Mouse (Mus musculus) brown adipose tissue, adult 24 weeks (tissue): ENCODE measurements around the gene 1810013L24Rik. TPM values are rescaled to one million over a fixed set of nuclear protein-coding genes. Genes with fewer than 3 reads are reported as not detected.

Source experiments
- H3K27ac ChIP-seq: fragments of 200-500 bp; replicated peaks from 2 replicates; pipeline ENCODE4 v1.5.1; 2012; ENCODE audit warnings: low read depth, mild to moderate bottlenecking, low read length
- H3K4me1 ChIP-seq: fragments of 200-500 bp; 2 replicates; pipeline ENCODE4 v1.6.1; 2012; ENCODE audit warnings: low read length, mixed read lengths; ENCODE audit not compliant: control insufficient read depth, insufficient read depth, insufficient read length
- H3K4me3 ChIP-seq: fragments of 200-500 bp; 2 replicates; pipeline ENCODE4 v1.5.1; 2012; ENCODE audit warnings: low read depth, mild to moderate bottlenecking, low read length, moderate library complexity; ENCODE audit not compliant: insufficient read depth
- polyA plus RNA-seq: library from polyadenylated mRNA; stranded (reverse); fragments of >200 nt; gene quantifications from 2 replicates; pipeline ENCODE4 v1.2.4, GENCODE M21; 2012; ENCODE audit not compliant: missing spikeins, insufficient read depth, insufficient read length

Gene 1810013L24Rik
- polyA plus RNA-seq, 1 experiment, result 38.2 TPM

- H3K4me1 ChIP-seq, result no peaks in the 10 kb centered on the region
- H3K27ac ChIP-seq, result no peak overlapping the region
- no peak overlapping the region for H3K4me3 ChIP-seq
Observed at GRCm38 (mm10) chr16:8823661-8824060, 6.2 kb upstream of the 1810013L24Rik start.

GRCm38 (mm10) chr16:8827366-8827765 is 2.5 kb upstream of the 1810013L24Rik start:
- Histone ChIP-seq H3K27ac (no peak overlapping the region), H3K4me1 (peaks cover 3% of the 10 kb centered on the region; the same call in 1 of the 2 replicates), H3K4me3 (no peak overlapping the region)

- H3K4me3 ChIP-seq, result peak overlapping the region; percentile 60
- peak overlapping the region; percentile 68 for H3K27ac ChIP-seq
Observed at GRCm38 (mm10) chr16:8828636-8829563, 1.0 kb upstream of the 1810013L24Rik start.

GRCm38 (mm10) chr16:8830431-8831211 is 721 bp downstream of the 1810013L24Rik start:
- Histone ChIP-seq H3K27ac (peak overlapping the region; percentile 98), H3K4me3 (peak overlapping the region; percentile 99), H3K4me1 (peaks cover 9% of the 10 kb centered on the region; the same call in 1 of the 2 replicates)

More at GRCm38 (mm10) chr16:8828636-8829563, 1.0 kb upstream of the 1810013L24Rik start:
- H3K4me1 ChIP-seq, result peaks cover 5% of the 10 kb centered on the region; the same call in 1 of the 2 replicates

GRCm38 (mm10) chr16:8831241-8831640 is 1.3 kb downstream of the 1810013L24Rik start:
- Histone ChIP-seq H3K27ac (peak overlapping the region; percentile 98), H3K4me3 (peak overlapping the region; percentile 99), H3K4me1 (peaks cover 9% of the 10 kb centered on the region; the same call in 1 of the 2 replicates)

- no peak overlapping the region for H3K27ac ChIP-seq
Observed at GRCm38 (mm10) chr16:8836876-8837275, 7.0 kb downstream of the 1810013L24Rik start.

GRCm38 (mm10) chr16:8837595-8837994 is 7.7 kb downstream of the 1810013L24Rik start:
- Histone ChIP-seq H3K4me3 (no peak overlapping the region), H3K4me1 (peaks cover 18% of the 10 kb centered on the region; the same call in 1 of the 2 replicates), H3K27ac (no peak overlapping the region)

More at GRCm38 (mm10) chr16:8836876-8837275, 7.0 kb downstream of the 1810013L24Rik start:
- Histone ChIP-seq H3K4me1 (peaks cover 16% of the 10 kb centered on the region; the same call in 1 of the 2 replicates), H3K4me3 (no peak overlapping the region)

- no peak overlapping the region for H3K4me3 ChIP-seq
- no peak overlapping the region for H3K27ac ChIP-seq
- peaks cover 22% of the 10 kb centered on the region for H3K4me1 ChIP-seq
Observed at GRCm38 (mm10) chr16:8838921-8839320, 9.0 kb downstream of the 1810013L24Rik start.

- peaks cover 18% of the 10 kb centered on the region for H3K4me1 ChIP-seq
- no peak overlapping the region for H3K27ac ChIP-seq
Observed at GRCm38 (mm10) chr16:8840557-8840956, 10.7 kb downstream of the 1810013L24Rik start.

GRCm38 (mm10) chr16:8842962-8843361 is 13.1 kb downstream of the 1810013L24Rik start:
- no peak overlapping the region for H3K27ac ChIP-seq

More at GRCm38 (mm10) chr16:8840557-8840956, 10.7 kb downstream of the 1810013L24Rik start:
- no peak overlapping the region for H3K4me3 ChIP-seq

GRCm38 (mm10) chr16:8843580-8844175 is 13.8 kb downstream of the 1810013L24Rik start:
- Histone ChIP-seq H3K4me1 (peaks cover 14% of the 10 kb centered on the region), H3K27ac (peak overlapping the region; percentile 40; the same call in 1 of the 2 replicates), H3K4me3 (no peak overlapping the region)

More at GRCm38 (mm10) chr16:8842962-8843361, 13.1 kb downstream of the 1810013L24Rik start:
- Histone ChIP-seq H3K4me1 (peaks cover 18% of the 10 kb centered on the region), H3K4me3 (no peak overlapping the region)

GRCm38 (mm10) chr16:8845986-8846385 is 16.1 kb downstream of the 1810013L24Rik start:
- H3K27ac ChIP-seq, result no peak overlapping the region
- peaks cover 15% of the 10 kb centered on the region for H3K4me1 ChIP-seq
- no peak overlapping the region for H3K4me3 ChIP-seq

GRCm38 (mm10) chr16:8848309-8849068 is 18.6 kb downstream of the 1810013L24Rik start:
- Histone ChIP-seq H3K4me3 (no peak overlapping the region), H3K4me1 (peaks cover 13% of the 10 kb centered on the region), H3K27ac (no peak overlapping the region)

- Histone ChIP-seq H3K27ac (no peak overlapping the region), H3K4me3 (no peak overlapping the region), H3K4me1 (peaks cover 9% of the 10 kb centered on the region; the same call in 1 of the 2 replicates)
Observed at GRCm38 (mm10) chr16:8849929-8850328, 20.0 kb downstream of the 1810013L24Rik start.
